34 mouse cellular contexts compared by ENCODE assay signal in genomic region chr10:63415287-63415686, GRCm38 (mm10). TPM values are rescaled to one million over a fixed set of nuclear protein-coding genes. Genes with fewer than 3 reads are reported as not detected.
"Had no signal": no experiment of that assay in that cellular context is flagged by ENCODE, and none has a peak within 500 bp of the region (broad histone marks: within the 10 kb centered on the region; RNA-seq: fewer than 3 reads in every experiment).

No protein-coding gene starts in this region.

- H3K4me2 ChIP-seq: forebrain, embryonic 15.5 days; hindbrain, embryonic 13.5 days; limb, embryonic 12.5 days had no signal

- H3K9ac ChIP-seq: forebrain, embryonic 15.5 days; forebrain, postnatal 0 days; heart, embryonic 13.5 days; heart, embryonic 15.5 days; hindbrain, embryonic 13.5 days; hindbrain, embryonic 15.5 days; kidney, embryonic 15.5 days; limb, embryonic 12.5 days; liver, embryonic 13.5 days had no signal

- H3K9me3 ChIP-seq: forebrain, embryonic 15.5 days; heart, embryonic 13.5 days; heart, embryonic 15.5 days; hindbrain, embryonic 13.5 days; hindbrain, embryonic 15.5 days; kidney, embryonic 15.5 days; limb, embryonic 10.5 days; limb, embryonic 12.5 days; liver, embryonic 13.5 days had no signal

- H3K4me1 ChIP-seq: heart, embryonic 13.5 days; heart, embryonic 15.5 days; hindbrain, embryonic 15.5 days; limb, embryonic 10.5 days; limb, embryonic 12.5 days had no signal

- H3K27me3 ChIP-seq: forebrain, embryonic 15.5 days; heart, embryonic 13.5 days; heart, embryonic 15.5 days; hindbrain, embryonic 13.5 days; hindbrain, embryonic 15.5 days; kidney, embryonic 15.5 days; limb, embryonic 12.5 days; liver, embryonic 13.5 days had no signal

- ATAC-seq: forebrain, embryonic 15.5 days; forebrain, postnatal 0 days; hindbrain, postnatal 0 days had no signal

- DNase-seq: forebrain, postnatal 0 days; gastrocnemius, postnatal 14 days; gastrocnemius, postnatal 36 days; heart, adult 11 months; heart, adult 2 months; heart, postnatal 14 days; heart, postnatal 36 days; kidney, adult 11 months; kidney, adult 2 months; kidney, adult 9 months; kidney, postnatal 4 days; liver, embryonic 13.5 days had no signal

- H3K27ac ChIP-seq: forebrain, embryonic 15.5 days; heart, adult 2 months; heart, embryonic 13.5 days; heart, embryonic 15.5 days; hindbrain, embryonic 13.5 days; hindbrain, embryonic 15.5 days; hindbrain, postnatal 0 days; kidney, embryonic 15.5 days; kidney, postnatal 0 days; layer of hippocampus, adult 2 months; left cerebral cortex, adult 2 months; limb, embryonic 10.5 days; limb, embryonic 12.5 days; liver, embryonic 13.5 days had no signal

- H3K36me3 ChIP-seq: forebrain, embryonic 15.5 days; heart, embryonic 13.5 days; heart, embryonic 15.5 days; hindbrain, embryonic 13.5 days; hindbrain, embryonic 15.5 days; kidney, embryonic 15.5 days; limb, embryonic 10.5 days; limb, embryonic 12.5 days; liver, embryonic 13.5 days had no signal

- H3K4me3 ChIP-seq: forebrain, embryonic 15.5 days; heart, adult 2 months; heart, embryonic 15.5 days; hindbrain, embryonic 13.5 days; hindbrain, embryonic 15.5 days; kidney, embryonic 15.5 days; layer of hippocampus, adult 2 months; left cerebral cortex, adult 2 months; limb, embryonic 10.5 days; limb, embryonic 12.5 days; liver, embryonic 13.5 days had no signal

RNA-seq across cellular contexts. Expression of gene Gm7075, which starts 6.3 kb away (rescaled TPM):
- total RNA-seq: forebrain, postnatal 0 days; gastrocnemius, adult 18-20 months; gastrocnemius, adult 8-10 months; gastrocnemius, postnatal 14 days; gastrocnemius, postnatal 36 days; heart, adult 2 months; heart, postnatal 14 days; heart, postnatal 36 days; hematopoietic stem cell, adult 5-6 weeks; hindbrain, postnatal 0 days; layer of hippocampus, adult 2 months; layer of hippocampus, postnatal 10 days; layer of hippocampus, postnatal 25 days; left cerebral cortex, adult 2 months; left cerebral cortex, postnatal 14 days; left cerebral cortex, postnatal 36 days had no signal
- polyA plus RNA-seq: forebrain, embryonic 15.5 days; forebrain, postnatal 0 days; gonadal fat pad, adult 2 months; heart, adult 2 months; heart, embryonic 11.5 days; heart, embryonic 13.5 days; heart, embryonic 15.5 days; heart, postnatal 0 days; hindbrain, embryonic 13.5 days; hindbrain, embryonic 15.5 days; hindbrain, postnatal 0 days; kidney, adult 2 months; kidney, embryonic 15.5 days; kidney, postnatal 0 days; limb, embryonic 10.5 days; limb, embryonic 12.5 days; liver, embryonic 13.5 days had no signal

RNA-seq across cellular contexts. Expression of gene Ctnna3, which starts 14.6 kb away (rescaled TPM):
- total RNA-seq: hematopoietic stem cell, adult 5-6 weeks had no signal
- polyA plus RNA-seq: limb, embryonic 10.5 days had no signal
